Mouse (Mus musculus) right cerebral cortex, adult 18-20 months (tissue): ENCODE results near the gene Itgb4.
A peak's percentile ranks its signal among the peaks of the same experiment; 100 is the strongest.

ENCODE experiments used
- DNase-seq: peaks from one replicate; pipeline ENCODE4 v3.0.0; 2022; ENCODE audit warnings: mixed read lengths

Itgb4 gene

DNA sequence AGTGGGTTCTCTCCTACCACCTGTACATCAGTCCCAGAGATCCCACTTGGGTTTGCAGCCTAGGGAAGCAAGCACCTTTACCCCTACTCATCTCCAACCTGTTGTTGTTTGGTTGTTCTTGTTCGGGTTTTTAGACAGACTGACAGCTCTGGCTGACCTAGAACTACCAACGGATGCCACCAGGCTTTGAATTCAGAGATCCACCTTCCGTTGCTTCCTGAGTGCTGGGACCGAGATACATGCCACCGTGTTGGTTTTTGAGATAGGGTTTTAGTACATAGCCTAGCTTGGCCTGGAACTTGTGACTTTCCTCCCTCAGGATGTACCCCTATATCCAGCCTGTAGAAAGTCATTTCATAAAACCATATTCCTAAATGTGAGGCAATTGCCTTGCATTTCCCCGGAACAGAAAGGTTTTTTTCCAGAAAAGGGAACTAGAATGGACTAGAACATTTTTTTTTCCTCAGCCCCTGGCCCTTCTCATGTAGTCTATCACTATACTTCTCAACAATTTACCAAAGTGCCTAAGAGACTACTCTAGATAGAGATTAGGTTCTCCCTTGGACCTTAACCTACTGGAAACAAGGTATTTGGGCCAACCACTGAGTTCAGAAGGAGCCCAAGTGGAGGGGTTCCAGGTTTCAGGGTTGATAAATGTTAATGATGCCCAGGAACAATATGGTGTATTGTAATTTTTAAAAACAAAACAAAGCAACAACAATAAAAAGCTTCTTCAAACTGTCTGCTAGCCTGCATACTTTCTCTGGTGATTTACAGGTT lies 54.8 kb downstream of the Itgb4 start:
- DNase-seq = no peak

DNA sequence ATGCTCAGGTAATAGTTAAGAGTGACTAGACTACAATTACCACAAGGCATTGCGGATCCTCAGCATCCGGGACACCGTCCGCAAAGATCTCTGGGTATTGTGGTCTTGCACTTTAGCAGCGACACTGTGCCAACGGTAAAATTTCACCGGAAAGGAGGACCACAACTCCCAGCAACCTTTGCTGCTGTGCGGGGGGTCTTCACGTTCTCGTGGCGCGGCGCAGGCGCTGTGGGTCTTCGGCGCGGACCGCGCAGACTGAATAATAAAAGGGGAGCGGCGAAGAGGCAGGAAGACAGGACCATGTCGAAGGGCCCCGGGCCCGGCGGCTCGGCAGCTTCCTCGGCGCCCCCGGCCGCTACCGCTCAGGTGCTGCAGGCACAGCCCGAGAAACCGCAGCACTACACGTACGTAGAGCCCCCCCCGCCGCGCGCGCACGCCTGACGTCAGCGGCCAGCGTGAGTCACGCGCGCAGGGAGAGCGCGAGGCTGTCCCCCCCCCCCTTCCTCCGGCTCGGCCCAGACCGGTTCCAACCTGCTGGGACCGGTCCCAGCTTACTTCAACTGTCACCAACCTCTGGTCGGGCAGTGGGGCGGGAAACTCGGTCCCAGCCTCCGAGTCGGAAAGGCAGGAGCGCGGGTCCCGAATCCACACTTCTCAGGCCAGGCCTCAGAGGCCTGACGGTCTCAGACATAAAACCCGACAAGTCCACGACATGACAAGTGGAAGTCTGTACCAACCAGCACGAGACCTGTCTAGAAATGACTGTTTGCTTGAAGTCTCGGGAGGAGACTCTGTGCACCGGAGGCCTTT lies 55.8 kb downstream of the Itgb4 start, which contains the start of gene Unk:
Gene Unk (plus strand): TSS at position 235 of the 810 bp plus-strand sequence.
- DNase-seq = peak; percentile 98

DNA sequence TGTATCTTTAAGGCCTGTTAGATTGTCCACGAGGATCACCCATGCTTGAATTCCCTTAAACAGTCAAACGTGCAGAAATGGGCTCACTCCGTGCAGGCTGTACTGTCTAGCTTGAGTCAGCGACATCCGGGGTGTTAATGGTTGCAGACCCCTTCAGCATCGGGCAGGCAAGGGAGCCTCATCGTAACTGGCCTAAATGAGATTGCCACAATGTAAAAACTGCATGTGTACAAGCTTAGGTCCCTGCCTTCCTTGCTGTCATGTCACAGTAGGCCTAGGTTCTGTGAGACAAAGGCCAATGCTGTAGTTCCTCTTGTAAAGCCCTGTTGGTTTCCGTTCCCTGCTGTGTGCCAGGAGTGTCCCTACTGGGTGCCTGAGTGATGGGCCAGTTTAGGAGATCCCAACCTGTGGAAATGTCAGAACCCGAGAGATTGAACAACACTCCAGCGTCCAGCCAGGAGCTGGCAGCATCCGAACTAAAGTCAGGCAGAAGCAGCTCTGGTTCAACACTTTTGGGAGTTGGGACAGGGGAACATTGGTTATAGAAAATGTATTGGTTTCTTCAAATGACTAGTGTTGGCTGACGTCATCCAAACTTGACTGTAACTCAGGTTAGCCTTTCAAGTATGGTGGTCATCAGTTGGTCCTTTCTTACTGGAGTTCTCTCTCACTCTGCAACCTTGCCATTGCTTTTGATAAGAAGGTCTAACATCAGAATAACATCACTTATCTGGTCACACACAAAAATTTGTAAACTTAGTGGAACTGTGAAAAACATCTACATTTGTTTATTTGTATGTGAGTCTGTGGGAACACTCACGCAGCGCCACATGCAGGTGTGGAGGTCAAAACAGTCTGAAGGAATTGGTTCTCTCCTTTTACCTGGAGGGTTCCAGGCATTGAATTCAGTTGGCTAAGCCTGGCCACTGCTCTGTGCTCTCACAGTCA lies 56.7 kb downstream of the Itgb4 start:
- DNase-seq = peak; percentile 33

DNA sequence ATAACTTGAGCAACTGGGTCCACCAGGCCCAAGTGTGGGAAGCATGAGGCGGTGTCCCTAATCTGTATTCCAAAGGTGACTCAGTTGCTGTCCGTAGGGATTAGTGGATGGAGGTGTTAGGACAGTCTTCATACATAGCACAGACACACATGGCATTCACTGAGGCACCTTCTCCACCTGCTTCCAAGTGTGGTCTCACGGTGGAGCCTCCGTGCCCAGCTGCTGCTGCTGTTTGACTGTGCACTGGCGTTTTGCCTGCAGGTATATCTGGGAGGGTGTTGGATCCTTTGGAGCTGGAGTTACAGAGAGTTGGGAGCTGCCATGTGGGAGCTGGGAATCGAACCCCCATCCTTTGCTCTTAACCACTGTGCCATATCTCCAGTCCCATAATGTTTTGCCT lies 60.1 kb downstream of the Itgb4 start:
- DNase-seq = no peak

DNA sequence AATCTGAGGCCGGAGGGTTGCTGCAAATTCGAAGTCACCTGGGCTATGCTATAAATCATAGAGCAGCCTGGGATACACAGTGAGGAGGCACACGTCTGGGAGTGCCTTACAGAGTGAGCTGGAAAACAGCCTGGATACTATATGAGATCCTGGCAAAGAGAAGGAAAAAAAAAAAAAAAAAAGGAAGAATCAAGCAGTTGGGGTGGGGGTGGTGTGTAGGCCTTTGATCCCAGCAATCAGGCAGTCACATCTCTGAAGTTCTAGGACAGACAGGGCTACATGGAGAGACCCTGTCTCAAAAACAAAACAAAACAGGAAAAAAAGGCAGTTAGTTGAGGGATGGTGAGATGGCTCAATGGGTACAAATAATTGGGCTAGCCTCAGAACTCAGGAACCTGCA lies 62.2 kb downstream of the Itgb4 start:
- DNase-seq = no peak

DNA sequence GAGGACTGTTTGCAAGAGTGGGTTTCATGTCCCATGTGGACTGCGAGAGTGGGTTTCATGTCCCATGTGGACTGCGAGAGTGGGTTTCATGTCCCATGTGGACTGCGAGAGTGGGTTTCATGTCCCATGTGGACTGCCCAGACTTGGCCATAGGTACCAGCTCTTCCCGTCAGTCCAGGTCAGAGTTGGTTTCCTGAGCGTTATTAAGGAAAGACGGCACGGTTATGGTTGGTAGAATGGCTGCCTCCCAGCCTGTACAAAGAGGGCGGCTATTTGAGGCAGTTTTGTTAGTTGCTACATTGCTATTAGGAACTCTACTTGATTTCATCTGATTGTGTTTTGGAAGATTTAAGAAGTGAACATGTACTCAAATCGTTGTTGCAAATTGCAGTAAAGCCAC lies 63.3 kb downstream of the Itgb4 start:
- DNase-seq = no peak

DNA sequence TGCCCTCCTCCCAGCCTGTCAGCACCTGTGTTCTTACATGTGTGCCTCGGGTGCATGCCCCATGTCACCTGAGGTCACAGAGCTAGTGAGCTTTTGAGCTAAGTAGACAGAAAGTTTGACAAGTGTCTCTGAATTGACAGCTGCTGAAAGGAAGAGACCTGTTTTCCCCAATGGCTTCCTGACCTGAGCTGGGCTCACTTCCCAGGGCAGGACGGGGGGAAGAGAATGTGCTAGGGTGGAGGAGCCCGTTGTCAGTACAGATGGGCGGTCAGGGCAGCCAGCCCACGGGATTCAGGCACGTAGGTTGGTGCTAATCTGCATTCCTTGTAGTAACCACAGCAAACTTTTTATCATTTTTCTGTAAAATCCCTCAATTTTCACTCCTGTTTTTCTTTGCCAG lies 66.1 kb downstream of the Itgb4 start:
- no peak for DNase-seq

DNA sequence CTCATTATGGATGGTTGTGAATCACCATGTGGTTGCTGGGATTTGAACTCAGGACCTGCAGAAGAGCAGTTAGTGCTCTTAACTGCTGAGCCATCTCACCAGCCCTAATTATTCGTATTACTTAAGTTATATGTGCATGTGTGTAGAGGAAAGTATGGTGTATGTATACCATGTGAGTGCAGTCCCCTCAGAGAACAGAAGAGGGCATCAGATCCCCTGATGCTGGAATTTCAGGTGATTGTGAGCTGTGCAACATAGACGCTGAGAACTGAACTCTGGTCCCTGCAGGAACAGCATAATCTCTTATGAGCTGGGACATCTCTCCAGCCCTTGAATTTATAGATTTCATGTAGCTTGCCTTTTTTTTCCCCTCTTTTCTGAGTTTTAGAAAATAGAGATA lies 67.3 kb downstream of the Itgb4 start:
- no peak for DNase-seq

DNA sequence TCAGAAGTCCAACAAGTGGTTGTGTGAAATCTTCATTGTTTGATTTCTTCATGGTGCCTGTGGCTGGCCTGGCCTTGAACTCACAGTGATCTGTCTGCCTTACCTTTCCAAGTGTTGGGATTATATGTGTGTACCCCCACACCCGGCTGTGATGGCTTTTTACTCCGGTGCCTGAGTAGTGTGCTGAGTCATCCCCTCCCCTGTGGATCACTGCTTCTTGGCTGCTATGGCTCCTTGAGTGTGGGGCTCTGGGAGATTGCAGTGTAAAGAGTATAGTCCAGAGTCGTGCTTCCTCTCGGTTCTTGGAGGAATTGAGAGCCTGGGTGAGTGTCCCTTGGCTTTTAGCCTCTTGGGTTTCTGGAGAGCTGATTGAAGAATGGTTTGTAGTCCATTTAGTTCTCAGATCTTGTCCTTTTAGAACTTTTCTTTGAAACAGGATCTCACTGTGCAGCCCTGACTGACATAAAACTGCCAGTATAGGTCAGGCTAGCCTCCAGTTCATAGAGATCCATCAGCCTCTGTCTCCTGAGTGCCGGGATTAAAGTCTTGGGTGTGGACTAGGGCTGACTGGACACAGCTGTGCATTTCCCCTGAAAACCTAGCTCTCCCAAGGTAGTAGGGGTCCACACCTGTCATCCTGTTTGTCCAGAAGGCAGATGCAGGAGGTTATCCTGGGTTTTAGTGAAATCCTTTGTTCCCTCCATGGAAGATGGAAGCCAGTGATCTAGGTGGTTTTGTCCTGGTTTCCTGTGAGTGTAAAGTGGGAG lies 68.0 kb downstream of the Itgb4 start:
- no peak for DNase-seq

DNA sequence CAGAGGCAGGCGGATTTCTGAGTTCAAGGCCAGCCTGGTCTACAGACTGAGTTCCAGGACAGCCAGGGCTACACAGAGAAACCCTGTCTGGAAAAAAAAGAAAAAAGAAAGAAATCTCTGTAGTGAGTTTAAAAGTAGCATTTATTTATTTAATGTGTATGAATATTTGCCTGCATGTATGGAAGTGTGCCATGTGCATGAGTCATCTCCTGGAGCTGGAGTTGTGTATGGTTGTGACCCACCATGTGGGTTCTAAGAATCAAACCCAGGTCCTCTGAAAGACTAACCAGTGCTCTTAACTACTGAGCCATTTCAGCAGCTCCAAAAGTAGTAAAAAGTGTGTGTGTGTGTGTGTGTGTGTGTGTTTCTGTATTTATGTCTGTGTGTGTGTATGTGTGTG lies 68.8 kb downstream of the Itgb4 start:
- DNase-seq = no peak

DNA sequence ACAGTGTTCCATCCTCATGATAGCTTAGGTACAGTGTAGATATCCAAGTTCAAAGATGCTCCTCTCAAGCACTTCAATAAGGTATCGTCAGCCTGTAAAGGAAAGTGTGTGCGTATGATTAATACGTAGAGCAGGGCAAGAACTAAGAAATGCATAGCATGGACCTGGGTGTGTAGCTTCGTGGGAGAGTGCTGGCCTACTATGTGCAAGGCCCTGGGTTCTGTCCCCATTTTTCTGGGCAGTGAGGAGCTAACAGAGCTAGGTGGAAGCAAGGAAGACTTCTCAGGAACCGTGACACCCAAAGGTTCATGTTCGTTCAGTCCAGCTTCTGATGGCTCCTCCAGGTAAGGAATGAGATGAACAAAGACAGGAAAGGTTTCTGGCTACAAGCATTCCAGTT lies 70.7 kb downstream of the Itgb4 start:
- DNase-seq = no peak

DNA sequence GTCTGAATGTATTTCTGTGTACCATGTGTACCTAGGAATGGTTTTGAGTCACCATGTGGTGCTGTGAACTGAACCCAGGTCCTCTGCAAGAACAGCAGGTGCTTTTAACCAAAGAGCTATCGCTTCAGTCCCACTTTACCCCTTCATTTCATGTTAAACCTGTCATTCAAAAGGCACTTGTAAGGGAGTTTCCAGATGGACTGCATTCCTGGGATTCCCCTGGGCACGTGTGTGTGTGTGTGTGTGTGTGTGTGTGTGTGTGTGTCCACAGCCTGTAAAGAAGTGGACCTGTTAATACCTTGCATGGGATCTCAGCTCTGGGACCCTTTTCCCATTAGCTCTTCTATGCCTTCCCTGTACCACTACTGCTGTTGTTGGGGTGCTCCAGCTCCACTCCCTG lies 75.1 kb downstream of the Itgb4 start:
- no peak for DNase-seq

DNA sequence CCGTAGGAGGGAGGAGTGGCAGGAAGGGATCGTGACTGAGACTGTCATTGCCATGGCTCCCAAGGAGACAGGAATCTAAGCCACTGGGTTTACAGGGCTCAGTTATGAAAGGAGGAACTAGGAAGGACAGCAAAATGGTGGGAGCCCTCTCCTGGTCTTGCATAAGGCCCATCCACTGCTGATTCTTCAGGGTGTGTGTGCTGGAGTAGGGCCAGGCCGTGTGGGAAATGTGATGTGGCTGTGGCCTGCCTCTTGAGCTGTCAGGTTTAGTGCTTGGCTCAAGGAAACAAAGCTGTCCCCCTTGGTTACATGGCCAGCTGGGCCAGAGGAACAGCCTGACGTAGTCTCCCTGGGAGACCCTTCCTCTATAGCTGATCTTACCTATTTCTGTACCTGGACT lies 75.7 kb downstream of the Itgb4 start:
- DNase-seq = no peak

DNA sequence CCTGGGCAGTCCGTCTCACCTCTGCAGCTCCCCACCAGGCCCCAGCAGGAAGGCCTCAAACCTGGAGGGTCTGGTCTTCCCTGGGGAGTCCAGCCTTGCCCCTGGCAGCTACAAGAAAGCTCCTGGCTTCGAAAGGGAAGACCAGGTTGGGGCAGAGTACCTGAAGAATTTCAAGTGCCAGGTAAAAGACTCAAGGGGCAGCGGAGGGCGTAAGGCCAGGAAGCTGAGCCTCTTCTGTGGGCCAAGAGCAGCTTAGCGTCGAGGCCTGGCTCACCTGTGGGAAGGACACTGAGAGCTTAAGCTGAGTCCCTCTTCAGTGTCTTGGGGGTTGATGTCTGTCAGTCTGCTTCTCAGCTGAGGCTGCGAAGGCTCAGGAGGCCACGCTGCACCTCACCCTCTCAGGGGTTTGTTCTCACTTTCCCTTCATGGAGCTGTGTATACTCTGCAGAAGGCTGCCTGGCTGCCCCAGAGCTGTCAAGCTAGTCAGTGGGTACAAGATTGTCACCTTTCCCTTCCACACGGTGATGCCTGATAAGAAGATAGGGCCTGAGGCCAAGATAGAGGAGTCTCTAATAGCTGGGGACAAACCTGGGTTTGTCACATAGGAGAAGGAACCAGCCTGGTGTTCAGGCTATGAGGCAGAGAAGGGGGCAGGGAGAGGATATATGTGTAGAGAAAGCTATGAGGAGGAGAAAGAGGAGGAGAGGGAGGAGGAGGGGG lies 79.2 kb downstream of the Itgb4 start:
- DNase-seq = no peak

DNA sequence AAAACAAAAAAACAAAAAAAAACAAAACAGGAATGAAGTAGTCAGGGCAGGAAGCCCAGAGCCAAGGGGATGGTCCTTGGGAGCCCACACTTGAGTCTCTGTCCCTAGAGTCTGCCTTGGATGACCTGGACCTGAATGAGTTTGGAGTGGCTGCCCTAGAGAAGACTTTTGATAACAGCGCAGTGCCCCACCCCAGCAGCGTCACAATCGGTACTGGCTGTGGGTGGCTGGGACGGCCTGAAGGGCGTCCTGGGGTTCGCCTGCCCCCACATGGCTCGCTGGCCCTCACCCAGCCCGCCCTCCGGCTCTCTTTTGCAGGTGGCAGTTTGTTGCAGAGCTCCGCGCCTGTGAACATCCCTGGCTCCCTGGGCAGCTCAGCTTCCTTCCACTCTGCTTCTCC lies 81.4 kb downstream of the Itgb4 start:
- no peak for DNase-seq

DNA sequence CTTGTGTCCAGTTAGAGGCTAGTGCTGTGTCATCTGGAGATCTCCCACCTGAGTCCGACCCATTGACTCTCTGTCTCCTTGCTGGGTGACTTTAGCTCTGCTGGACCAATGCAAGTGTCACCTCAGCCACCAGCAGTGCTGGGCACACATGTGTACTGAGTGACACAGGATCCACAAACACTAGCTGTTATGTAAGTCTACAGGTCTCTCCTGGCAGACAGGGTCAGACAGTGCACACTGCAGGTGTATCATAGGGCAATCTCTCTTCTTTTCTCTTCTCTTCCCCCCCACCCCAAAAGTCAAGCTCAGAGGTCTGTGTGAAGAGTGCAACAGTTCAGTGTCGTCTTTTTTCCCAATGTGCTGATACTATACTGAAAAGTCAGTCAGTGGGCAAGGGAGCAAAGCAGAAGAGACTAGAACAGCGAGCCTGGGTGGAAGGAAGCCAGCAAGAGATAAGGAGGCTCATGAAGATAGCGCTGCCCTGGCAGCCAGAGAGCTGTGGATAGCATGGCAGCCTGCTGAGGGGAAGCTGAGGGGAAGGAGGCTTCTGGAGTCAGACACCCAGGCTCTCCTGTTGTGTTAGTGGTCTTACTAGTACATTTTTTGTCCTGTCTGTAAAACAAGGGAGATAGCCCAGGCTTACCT lies 82.8 kb downstream of the Itgb4 start:
- DNase-seq = no peak
